In the genomic region with DNA sequence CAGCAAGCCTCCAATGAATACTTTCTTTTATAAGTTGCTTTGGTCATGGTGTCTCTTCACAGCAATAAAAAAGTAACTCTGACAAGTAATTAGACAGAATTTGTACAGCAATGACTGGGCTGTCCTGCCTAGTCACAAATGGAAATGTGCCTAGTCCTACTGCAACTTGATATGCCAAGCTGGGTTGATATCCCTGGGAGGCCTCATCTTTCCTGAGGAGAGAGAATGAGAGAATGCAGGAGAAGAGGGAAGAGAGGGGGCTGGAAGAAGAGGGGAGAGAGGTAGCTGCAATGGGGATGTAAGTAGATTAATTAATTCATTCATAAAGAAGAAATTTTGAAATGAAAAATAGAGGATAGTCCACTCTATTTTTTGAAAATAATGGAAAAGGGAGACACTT, we compare ENCODE assay signal across 24 mouse cellular contexts.
"Had no signal": no experiment of that assay in that cellular context is flagged by ENCODE, and none has a peak within 500 bp of the region (broad histone marks: within the 10 kb centered on the region; RNA-seq: fewer than 3 reads in every experiment).

No protein-coding gene starts in this region.

- H3K9ac ChIP-seq: hindbrain, embryonic 12.5 days; hindbrain, embryonic 14.5 days; intestine, embryonic 15.5 days; limb, embryonic 12.5 days; liver, embryonic 13.5 days; liver, embryonic 15.5 days had no signal

- H3K4me2 ChIP-seq: hindbrain, embryonic 12.5 days; hindbrain, embryonic 14.5 days; intestine, embryonic 15.5 days; limb, embryonic 12.5 days; liver, embryonic 11.5 days; liver, embryonic 13.5 days; liver, embryonic 15.5 days had no signal

- H3K4me1 ChIP-seq: hindbrain, embryonic 10.5 days; hindbrain, embryonic 12.5 days; intestine, embryonic 15.5 days had no signal

- H3K27ac ChIP-seq: hindbrain, embryonic 10.5 days; hindbrain, embryonic 12.5 days; hindbrain, embryonic 14.5 days; intestine, embryonic 15.5 days; layer of hippocampus, adult 2 months; left cerebral cortex, adult 2 months; limb, embryonic 10.5 days; limb, embryonic 12.5 days; liver, embryonic 13.5 days; liver, embryonic 15.5 days had no signal

- ATAC-seq: forebrain, embryonic 16.5 days; hindbrain, embryonic 16.5 days; inflammation-experienced regulatory T-cells, adult 6 months; intestine, embryonic 15.5 days; intestine, postnatal 0 days had no signal

- H3K27me3 ChIP-seq: hindbrain, embryonic 12.5 days; intestine, embryonic 15.5 days; limb, embryonic 12.5 days; liver, embryonic 13.5 days; liver, embryonic 15.5 days had no signal

- H3K4me3 ChIP-seq: heart, embryonic 10.5 days; hindbrain, embryonic 10.5 days; hindbrain, embryonic 12.5 days; intestine, embryonic 15.5 days; layer of hippocampus, adult 2 months; left cerebral cortex, adult 2 months; limb, embryonic 10.5 days; limb, embryonic 12.5 days; liver, embryonic 13.5 days; liver, embryonic 15.5 days had no signal

- DNase-seq: gastrocnemius, postnatal 14 days; heart, postnatal 4 days; kidney, adult 18-20 months; kidney, adult 8-10 months; kidney, postnatal 10 days; kidney, postnatal 25 days; kidney, postnatal 4 days; liver; liver, embryonic 13.5 days had no signal

- H3K36me3 ChIP-seq: heart, embryonic 10.5 days; hindbrain, embryonic 12.5 days; intestine, embryonic 15.5 days; limb, embryonic 10.5 days; liver, embryonic 13.5 days; liver, embryonic 15.5 days had no signal

- H3K9me3 ChIP-seq: heart, embryonic 10.5 days; hindbrain, embryonic 10.5 days; hindbrain, embryonic 12.5 days; intestine, embryonic 15.5 days; limb, embryonic 10.5 days; limb, embryonic 12.5 days; liver, embryonic 13.5 days; liver, embryonic 15.5 days had no signal
